Mouse (Mus musculus): ENCODE data around the gene Adipor1.

Gene Adipor1

GRCm38 (mm10) chr1:134415168-134415831 lies at the start of gene Adipor1:
Adipor1 (plus strand) TSS chr1:134415378.
- DNase-seq (ENCODE audit: low read depth, low spot score), result peak; percentile 94

GRCm38 (mm10) chr1:134365491-134365890 lies 49.7 kb upstream of the Adipor1 start:
- no peak for DNase-seq (ENCODE audit: low read depth, low spot score)

- peak; percentile 40 for DNase-seq (ENCODE audit: low read depth, low spot score)
These were observed 46.3 kb upstream of the Adipor1 start for GRCm38 (mm10) chr1:134368777-134369337.

GRCm38 (mm10) chr1:134374124-134374523 lies 41.1 kb upstream of the Adipor1 start:
- DNase-seq (ENCODE audit: low read depth, low spot score), result no peak

DNA sequence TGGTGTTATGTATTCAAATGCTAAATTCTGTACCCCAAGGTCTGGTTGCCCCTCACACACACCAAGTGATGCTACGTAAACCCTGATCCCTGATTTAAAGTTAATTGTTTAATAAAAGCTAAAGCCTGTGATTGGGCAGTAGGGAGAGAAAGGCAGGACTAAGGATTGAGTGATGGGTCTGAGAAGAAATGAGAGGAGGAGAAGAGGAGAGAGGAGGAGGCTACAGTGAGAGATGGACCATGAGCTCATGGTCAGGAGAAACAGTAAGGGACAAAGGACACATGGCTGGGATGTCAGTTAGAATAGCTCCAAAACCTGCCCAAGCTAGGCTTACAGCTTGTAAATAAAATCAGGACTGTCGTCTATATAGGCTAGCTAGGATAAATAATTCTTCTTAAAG lies 34.1 kb upstream of the Adipor1 start:
- DNase-seq (ENCODE audit: low read depth, low spot score), result no peak

DNA sequence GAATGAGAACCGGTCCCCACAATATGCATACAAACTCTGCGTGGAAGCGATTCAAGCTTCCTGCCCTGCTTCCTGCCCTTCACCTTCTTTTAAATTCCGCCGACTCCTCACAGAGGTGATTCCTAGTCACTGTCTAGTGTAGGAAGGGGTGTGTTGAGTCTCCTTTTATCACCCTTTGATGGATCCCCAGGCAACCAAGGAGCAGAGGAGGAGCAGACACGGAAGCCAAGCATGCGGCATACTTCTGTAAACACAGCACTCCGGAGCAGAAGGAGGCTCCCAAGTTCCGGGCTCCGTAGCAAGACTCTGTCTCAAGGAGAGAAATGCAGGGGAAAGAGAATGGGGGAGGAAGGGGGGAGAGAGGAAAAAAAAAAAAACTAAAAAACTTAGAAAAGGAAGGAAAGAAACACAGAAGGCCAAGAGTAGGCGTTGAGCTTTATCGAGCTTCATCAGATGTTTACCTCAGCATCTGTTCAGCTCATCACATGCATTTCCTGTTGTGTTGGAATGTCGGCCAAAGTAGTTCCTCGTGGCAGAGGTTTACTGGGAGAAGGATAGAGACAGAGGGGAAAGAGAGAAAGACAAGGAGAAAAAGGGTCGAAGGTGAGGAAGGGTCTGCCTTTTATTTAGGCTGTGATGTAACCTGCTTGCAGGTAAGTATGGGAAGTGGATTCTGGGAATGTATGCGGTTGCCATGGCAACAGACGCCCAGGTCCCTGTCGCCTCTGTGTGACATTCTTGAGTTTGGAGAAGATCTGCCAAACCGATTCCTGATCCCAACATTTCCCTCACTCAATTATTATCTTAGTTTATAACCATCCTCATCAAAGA lies 33.2 kb upstream of the Adipor1 start:
- peak; percentile 17 for DNase-seq (ENCODE audit: low read depth, low spot score)

GRCm38 (mm10) chr1:134384581-134384980 lies 30.6 kb upstream of the Adipor1 start:
- no peak for DNase-seq (ENCODE audit: low read depth, low spot score)

DNA sequence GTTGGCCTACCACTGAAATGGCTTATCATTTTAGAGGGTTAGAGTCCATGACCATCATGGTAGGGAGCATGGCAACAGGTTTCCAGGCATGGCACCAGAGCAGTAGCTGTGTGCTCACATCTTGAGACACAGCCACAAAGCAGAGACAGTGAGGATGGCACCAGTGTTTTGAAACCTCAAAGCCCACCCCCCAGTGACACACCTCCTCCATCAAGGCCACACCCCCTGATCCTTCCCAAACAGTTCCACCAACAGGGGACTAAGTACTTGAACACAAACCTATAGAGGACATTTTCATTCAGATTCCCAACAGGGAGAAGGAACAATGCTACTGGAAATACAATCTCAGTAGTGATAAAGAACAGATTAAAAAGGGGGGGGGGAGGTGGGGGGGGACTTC lies 30.0 kb upstream of the Adipor1 start:
- no peak for DNase-seq (ENCODE audit: low read depth, low spot score)

DNA sequence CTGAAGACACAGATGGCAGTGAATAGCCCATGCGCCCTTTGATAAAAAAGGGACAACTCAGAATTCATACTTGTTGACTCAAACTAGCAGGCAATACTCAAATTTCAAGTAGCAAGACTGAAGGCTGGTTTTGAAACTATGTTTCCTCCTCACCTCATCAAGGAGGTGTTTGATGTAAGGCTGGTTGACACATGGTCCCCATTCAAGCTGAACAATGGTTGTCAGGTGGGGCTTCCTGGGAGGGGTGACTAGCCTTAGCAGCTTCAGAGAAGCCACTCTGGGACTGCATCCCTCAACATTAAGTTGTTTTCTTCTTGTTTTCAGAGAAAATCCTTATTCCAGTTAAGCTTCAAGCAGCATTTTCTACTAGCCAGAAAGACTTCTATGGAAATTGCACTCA lies 29.5 kb upstream of the Adipor1 start, which contains the start of gene 4933406M09Rik:
TSS of gene 4933406M09Rik (plus strand) at position 275 of the 400 bp plus-strand sequence.
- DNase-seq (ENCODE audit: low read depth, low spot score), result no peak

- DNase-seq (ENCODE audit: low read depth, low spot score), result no peak
These were observed 21.4 kb upstream of the Adipor1 start for GRCm38 (mm10) chr1:134393827-134394226.

DNA sequence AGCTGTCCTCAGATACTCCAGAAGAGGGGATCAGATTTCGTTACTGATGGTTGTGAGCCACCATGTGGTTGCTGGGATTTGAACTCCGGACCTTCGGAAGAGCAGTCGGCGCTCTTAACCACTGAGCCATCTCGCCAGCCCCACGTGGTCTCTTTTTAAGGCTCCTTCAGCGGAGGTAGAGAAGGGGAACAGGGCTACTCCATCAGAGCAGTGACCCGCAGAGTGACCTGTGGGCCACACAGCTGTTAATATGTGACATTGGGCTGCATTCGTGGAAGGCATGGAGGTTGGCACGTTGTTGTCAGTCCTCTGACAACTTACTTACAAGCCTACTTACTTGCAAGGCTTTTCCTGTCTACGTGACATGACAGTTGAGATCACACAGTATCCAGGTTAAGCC lies 17.0 kb upstream of the Adipor1 start:
- DNase-seq (ENCODE audit: low read depth, low spot score), result no peak

- no peak for DNase-seq (ENCODE audit: low read depth, low spot score)
These were observed 15.4 kb upstream of the Adipor1 start for GRCm38 (mm10) chr1:134399735-134400134.

DNA sequence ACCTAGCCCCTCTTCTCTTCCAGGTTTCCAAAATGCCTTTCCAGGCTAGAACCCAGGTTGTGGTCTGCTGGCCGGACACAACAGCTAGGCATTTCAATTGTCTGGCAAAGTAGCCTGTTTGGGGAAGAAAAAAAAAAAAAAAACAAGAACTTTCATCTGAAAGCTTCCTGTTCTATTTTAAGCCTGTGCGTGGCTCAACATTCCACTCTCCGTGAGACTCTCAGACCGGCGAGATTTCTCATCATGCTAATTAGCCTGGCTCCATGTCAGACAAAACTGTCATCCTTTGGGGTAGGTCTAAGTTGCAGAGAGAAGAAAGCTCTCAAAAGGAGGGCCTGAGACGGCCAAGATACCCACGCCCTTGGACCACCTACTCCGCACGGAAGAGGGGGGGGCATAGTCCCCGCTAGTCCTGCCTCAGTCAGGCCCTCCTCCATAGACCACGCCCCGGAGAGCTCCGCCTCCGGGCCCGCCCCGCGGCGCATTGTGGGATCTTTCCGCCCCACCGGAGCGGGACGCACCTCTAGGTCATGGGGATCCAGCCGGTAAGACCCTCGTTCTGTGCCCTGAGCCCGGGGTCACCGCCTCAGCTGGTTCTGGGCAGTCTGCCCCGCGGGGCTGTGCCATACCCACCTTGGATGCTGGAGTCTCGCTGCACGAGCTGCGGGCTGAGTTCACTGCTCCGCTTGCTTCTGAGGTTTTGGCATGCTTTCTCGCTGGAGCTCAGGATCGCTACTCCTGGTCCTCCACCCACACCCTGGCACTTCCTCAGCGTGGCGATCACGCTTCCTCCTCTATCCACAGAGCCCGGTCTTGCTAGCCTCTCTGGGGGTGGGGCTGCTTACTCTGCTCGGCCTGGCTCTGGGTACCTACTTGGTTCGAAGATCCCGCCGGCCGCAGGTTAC lies 9.4 kb upstream of the Adipor1 start, which contains the start of gene Cyb5r1:
TSS of gene Cyb5r1 (plus strand) at position 51 of the 905 bp plus-strand sequence.
- DNase-seq (ENCODE audit: low read depth, low spot score), result peak; percentile 86

- peak; percentile 10 for DNase-seq (ENCODE audit: low read depth, low spot score)
These were observed 8.8 kb upstream of the Adipor1 start for GRCm38 (mm10) chr1:134406414-134406771.

DNA sequence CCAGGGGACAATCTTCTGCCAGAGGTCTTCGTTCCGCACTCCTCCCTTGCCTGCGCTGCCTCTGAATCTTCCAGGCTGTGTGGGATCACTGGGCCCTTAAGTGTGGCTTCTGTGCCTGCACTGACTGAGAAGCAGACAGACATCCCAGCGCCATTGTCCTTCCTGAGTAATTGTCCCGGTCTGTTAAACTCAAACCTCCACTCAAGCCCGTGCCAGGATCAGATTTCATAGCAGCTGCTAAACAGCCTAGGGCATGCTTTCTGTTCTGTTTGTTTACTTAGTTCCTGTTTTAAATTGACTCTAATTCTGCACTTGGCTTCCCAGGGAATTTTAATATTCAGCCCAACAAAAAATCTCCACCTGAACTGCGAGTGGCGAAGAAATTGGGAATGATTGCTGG lies 7.1 kb upstream of the Adipor1 start:
- DNase-seq (ENCODE audit: low read depth, low spot score), result no peak

DNA sequence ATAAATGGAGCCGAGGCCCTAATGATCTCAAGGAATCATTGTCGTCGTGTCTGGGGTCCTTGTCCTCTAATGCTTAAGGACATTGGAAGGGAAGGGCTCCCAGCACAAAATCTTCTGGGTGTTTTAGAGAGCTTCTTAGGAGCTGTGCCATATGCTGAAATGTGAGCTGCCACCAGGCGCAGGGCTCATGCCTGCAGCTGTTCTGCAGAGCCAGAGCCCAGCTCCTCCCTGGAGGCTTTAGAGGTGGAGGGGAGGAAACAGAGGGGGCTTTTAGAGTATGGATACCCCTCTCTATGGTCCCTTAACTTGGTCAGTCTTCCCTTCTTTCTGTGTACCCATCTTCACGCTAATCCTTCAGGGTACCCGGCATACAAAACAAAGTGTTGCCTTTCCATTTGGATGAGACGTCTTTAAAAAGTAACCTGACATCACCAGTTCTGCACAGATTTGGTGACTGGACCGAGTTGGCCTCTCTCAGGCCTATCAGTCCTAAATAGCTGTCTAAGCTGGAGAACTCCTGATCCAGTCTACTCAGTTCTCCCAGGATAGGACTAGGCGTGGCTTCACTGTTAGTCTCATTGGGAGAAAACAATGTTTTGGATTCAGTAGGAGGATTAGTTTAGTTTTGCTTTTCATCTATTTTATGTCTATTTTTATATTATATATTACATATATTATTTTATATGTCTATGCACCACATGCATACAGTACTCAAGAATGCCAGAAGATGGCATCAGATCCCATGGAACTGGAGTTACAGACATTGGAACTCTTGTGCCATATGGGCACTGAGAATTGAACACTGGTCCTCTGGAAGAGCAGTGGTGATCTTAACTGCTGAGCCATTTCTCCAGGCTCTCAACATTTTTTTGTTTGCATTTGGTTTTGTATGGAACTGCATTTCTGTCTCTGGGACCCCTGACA lies 3.2 kb upstream of the Adipor1 start:
- DNase-seq (ENCODE audit: low read depth, low spot score), result no peak

- DNase-seq (ENCODE audit: low read depth, low spot score), result no peak
These were observed 1.1 kb upstream of the Adipor1 start for GRCm38 (mm10) chr1:134414038-134414437.

- no peak for DNase-seq (ENCODE audit: low read depth, low spot score)
These were observed 544 bp upstream of the Adipor1 start for GRCm38 (mm10) chr1:134414501-134415167.

DNA sequence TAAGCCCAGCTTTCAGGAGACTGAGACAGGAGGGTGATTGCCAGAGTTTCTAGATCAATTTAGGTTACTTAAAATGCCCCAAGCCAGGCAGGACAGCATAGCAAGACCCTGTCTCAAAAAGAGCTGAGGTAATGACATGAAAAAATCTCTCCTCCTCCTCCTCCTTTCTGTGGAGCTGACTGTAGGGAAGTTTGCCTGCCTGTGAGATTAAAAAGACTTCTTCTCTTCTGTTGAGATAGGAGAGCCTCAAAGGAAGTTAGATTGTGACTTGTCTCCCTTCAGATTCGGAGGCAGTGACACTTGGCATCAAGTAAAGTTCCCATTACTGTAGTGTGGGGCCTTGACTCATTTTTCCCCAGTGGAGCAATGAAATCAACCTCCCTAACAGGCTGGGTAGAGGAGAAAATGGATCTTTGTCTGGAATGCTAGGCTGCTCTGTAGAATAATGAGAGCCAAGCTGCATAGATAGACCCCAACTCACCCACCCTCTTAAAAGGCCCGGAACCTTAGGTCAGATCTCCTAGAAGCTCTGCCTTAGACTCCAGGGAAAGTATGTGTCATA lies 3.3 kb downstream of the Adipor1 start:
- DNase-seq (ENCODE audit: low read depth, low spot score), result no peak

DNA sequence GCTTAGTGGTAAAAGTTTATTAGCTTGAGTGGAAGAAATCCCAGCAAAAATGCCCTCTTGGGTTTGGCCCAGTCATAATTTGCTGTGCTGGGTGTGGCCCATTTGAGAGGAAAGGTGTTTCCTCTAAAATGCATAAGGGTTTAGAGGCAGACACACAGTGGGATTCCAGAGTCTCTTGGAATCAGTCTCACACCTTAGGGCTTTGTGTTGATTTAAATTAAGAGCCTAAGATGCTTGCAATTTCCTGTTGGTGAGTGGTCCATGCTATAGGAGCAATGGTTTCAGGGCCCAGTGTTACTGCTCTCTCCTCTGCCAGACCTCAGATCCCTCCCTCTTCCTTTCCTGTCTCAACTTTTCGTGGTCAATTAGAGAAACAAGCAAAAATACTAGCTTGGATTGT lies 4.0 kb downstream of the Adipor1 start:
- no peak for DNase-seq (ENCODE audit: low read depth, low spot score)
